Mouse (Mus musculus): ENCODE data around the gene Dusp12. TPM values are rescaled to one million over a fixed set of nuclear protein-coding genes. Genes with fewer than 3 reads are reported as not detected.

Dusp12 gene
- polyA plus RNA-seq, 1 experiment from 2014 or later: 47.0 TPM

DNA sequence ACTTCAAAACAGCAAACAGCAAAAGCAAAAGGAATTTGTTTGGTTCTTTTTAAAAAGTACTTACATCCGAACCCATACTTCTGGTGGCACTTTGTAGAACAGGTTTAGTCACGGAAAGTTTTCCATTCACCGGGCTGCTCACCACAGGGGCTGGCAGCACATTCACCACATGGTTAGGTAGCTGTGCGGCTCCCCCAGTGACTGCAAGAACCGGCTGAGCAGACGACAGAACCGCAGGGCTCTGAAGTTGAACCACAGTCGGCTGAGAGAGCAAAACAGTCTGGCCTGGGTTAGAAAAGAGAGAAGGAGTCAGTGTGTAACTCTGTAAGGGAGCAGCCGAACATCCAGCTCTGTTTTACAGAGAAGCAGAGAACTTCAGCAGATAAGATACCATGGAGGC lies 50.6 kb downstream of the Dusp12 start:
- Histone ChIP-seq H3K27ac (ENCODE audit: low read depth, low read length) (no peak overlapping the region), H3K4me1 (ENCODE audit: control insufficient read depth, insufficient read depth, low read depth, low read length) (no peaks in the 10 kb centered on the region), H3K4me3 (ENCODE audit: low read length) (no peak overlapping the region), H3K4me2 (ENCODE audit: low read length) (no peak overlapping the region), H3K27me3 (replicated peaks; ENCODE audit: control insufficient read depth, insufficient read depth, low read length) (no peaks in the 10 kb centered on the region), H3K9me3 (ENCODE audit: control insufficient read depth, low read length) (no peaks in the 10 kb centered on the region), H3K9ac (ENCODE audit: low read depth, low read length) (no peak overlapping the region), H3K36me3 (ENCODE audit: control insufficient read depth, insufficient read depth, low read length) (peaks cover 4% of the 10 kb centered on the region)
- WGBS: 65% methylated on average over 9 of the region's 9 CpGs
- no peak for ATAC-seq

DNA sequence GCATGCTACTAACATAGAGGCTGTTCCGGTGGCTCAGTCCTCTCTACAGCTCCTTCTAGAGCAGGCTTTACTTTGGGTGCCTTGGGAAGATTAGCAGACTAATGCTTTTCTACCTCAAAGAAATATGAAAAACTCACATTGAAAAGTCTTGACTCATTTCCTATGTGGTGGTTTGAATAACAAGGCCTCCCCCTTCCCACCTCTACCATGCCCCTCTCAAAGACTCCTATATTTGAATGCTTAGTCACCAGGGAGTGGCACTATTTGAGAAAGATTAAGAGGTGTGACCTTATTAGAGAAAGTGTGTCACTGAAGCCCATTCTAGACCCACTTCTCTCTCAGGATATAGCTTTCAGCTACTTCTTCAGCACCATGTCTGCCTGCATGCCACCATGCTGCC lies 55.6 kb downstream of the Dusp12 start:
- Histone ChIP-seq H3K4me2 (ENCODE audit: low read length) (no peak overlapping the region), H3K9ac (ENCODE audit: low read depth, low read length) (no peak overlapping the region), H3K9me3 (ENCODE audit: control insufficient read depth, low read length) (no peaks in the 10 kb centered on the region), H3K36me3 (ENCODE audit: control insufficient read depth, insufficient read depth, low read length) (peaks cover 4% of the 10 kb centered on the region), H3K27me3 (replicated peaks; ENCODE audit: control insufficient read depth, insufficient read depth, low read length) (no peaks in the 10 kb centered on the region), H3K4me1 (ENCODE audit: control insufficient read depth, insufficient read depth, low read depth, low read length) (no peaks in the 10 kb centered on the region), H3K27ac (ENCODE audit: low read depth, low read length) (no peak overlapping the region), H3K4me3 (ENCODE audit: low read length) (no peak overlapping the region)
- WGBS: 91% methylated on average over 1 of the region's 1 CpGs
- ATAC-seq: no peak

DNA sequence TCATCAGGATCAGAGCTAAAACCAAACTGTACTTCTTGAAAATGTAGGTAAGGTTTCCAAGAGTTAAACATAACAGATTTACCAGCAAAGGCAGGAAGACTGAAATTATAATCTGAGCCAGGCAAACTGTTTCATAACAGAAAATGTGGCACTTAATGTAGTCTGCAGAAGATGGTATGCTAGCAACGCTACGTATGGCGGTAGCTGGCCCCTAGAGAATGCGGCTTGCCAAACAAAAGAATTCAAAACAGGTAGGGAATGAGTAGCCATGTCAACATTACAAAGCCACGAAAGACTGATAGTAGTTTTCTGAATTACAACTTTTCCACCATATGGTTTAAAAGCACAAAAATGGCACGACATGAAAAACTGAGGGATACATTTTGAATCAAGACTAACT lies 56.0 kb downstream of the Dusp12 start:
- no peak for ATAC-seq
- no peaks in the 10 kb centered on the region for H3K27me3 ChIP-seq (replicated peaks; ENCODE audit: control insufficient read depth, insufficient read depth, low read length)
- 89% methylated on average over 6 of the region's 6 CpGs for WGBS

More for the DNA sequence above, 56.0 kb downstream of the Dusp12 start:
- Histone ChIP-seq H3K4me1 (ENCODE audit: control insufficient read depth, insufficient read depth, low read depth, low read length) (no peaks in the 10 kb centered on the region), H3K4me3 (ENCODE audit: low read length) (no peak overlapping the region), H3K9me3 (ENCODE audit: control insufficient read depth, low read length) (no peaks in the 10 kb centered on the region), H3K4me2 (ENCODE audit: low read length) (no peak overlapping the region), H3K9ac (ENCODE audit: low read depth, low read length) (no peak overlapping the region), H3K36me3 (ENCODE audit: control insufficient read depth, insufficient read depth, low read length) (peaks cover 4% of the 10 kb centered on the region), H3K27ac (ENCODE audit: low read depth, low read length) (no peak overlapping the region)

Other genes starting within 250 kb of the Dusp12 start
- gene Olfml2b, start 241.0 kb downstream of the Dusp12 start, polyA plus RNA-seq (2015; fragmentation: Nextera tagmentation; extraction: Ambion mirVana): 4.4 and 7.0 TPM in 2 replicates
- 6.5 and 7.0 TPM in 2 replicates for gene Atf6, start 17.8 kb downstream of the Dusp12 start, polyA plus RNA-seq (2015; fragmentation: Nextera tagmentation; extraction: Ambion mirVana)
- 0.59 and 1.3 TPM in 2 replicates for gene Gm26620, start 475 bp downstream of the Dusp12 start, polyA plus RNA-seq (2015; fragmentation: Nextera tagmentation; extraction: Ambion mirVana)
- 1.1 and 1.2 TPM in 2 replicates for gene Fcrlb, start 27.4 kb upstream of the Dusp12 start, polyA plus RNA-seq (2015; fragmentation: Nextera tagmentation; extraction: Ambion mirVana)
- not detected in 2 replicates for gene Fcrla, start 42.0 kb upstream of the Dusp12 start, polyA plus RNA-seq (2015; fragmentation: Nextera tagmentation; extraction: Ambion mirVana)
- 1.6 and 2.3 TPM in 2 replicates for gene Fcgr2b, start 91.0 kb upstream of the Dusp12 start, polyA plus RNA-seq (2015; fragmentation: Nextera tagmentation; extraction: Ambion mirVana)
- 0.20 and 0.40 TPM in 2 replicates for gene Fcgr4, start 133.4 kb upstream of the Dusp12 start, polyA plus RNA-seq (2015; fragmentation: Nextera tagmentation; extraction: Ambion mirVana)
- 9.8 and 11.5 TPM in 2 replicates for gene Fcgr3, start 179.4 kb upstream of the Dusp12 start, polyA plus RNA-seq (2015; fragmentation: Nextera tagmentation; extraction: Ambion mirVana)
- gene Cfap126, start 228.4 kb upstream of the Dusp12 start, polyA plus RNA-seq (2015; fragmentation: Nextera tagmentation; extraction: Ambion mirVana): 11.6 and 11.8 TPM in 2 replicates

Data from hindbrain, embryonic 16.5 days (tissue).